Mouse (Mus musculus) natural killer cell, adult 2 months (primary cell): ENCODE data around the gene Gm20458.

ENCODE experiments used
- DNase-seq, 2 experiments: peaks; one replicate each; pipeline ENCODE4 v3.0.0; 2022; ENCODE audit warnings: low spot score in 2 of 2

Gene Gm20458

GRCm38 (mm10) chr2:164537003-164537402, 76.2 kb downstream of the Gm20458 start:
- no peak for DNase-seq
